Mouse (Mus musculus) hindbrain, embryonic 14.5 days (tissue): ENCODE data around the gene Birc3. TPM values are rescaled to one million over a fixed set of nuclear protein-coding genes. Genes with fewer than 3 reads are reported as not detected.

Source experiments
- ATAC-seq: fragments of 200-750 bp; cut with Nextera tagmentation; 2 replicates; pipeline ENCODE4 v1.8.0; 2017; ENCODE audit warnings: moderate number of reproducible peaks, mild to moderate bottlenecking, moderate TSS enrichment, moderate library complexity; ENCODE audit not compliant: low FRiP score
- DNase-seq: peaks from one replicate; pipeline ENCODE4 v3.0.0-alpha.2; 2015; ENCODE audit warnings: low spot score
- H3K27ac ChIP-seq: fragments of 300-500 bp; sonication (generic); 2 replicates; pipeline ENCODE4 v1.5.1; 2014; ENCODE audit warnings: mild to moderate bottlenecking, moderate library complexity
- H3K27me3 ChIP-seq: fragments of 300-500 bp; sonication (generic); 2 replicates; pipeline ENCODE4 v1.6.1; 2014; ENCODE audit warnings: mild to moderate bottlenecking, low read length, mixed read lengths; ENCODE audit not compliant: control insufficient read depth, insufficient read depth
- H3K36me3 ChIP-seq: fragments of 300-500 bp; sonication (generic); replicated peaks from 2 replicates; pipeline ENCODE4 v1.6.1; 2014; ENCODE audit not compliant: control insufficient read depth, insufficient read depth
- H3K4me1 ChIP-seq: fragments of 300-500 bp; sonication (generic); replicated peaks from 2 replicates; pipeline ENCODE4 v1.6.1; 2014; ENCODE audit warnings: antibody characterized with exemption, low read length, mixed read lengths; ENCODE audit not compliant: control insufficient read depth, insufficient read depth
- H3K4me2 ChIP-seq: fragments of 300-500 bp; sonication (generic); replicated peaks from 2 replicates; pipeline ENCODE4 v1.6.1; 2014; ENCODE audit warnings: mild to moderate bottlenecking, moderate library complexity
- H3K4me3 ChIP-seq: fragments of 300-500 bp; sonication (generic); replicated peaks from 2 replicates; pipeline ENCODE4 v1.5.1; 2014; ENCODE audit warnings: mild to moderate bottlenecking, low read length
- H3K9ac ChIP-seq: fragments of 300-500 bp; sonication (generic); 2 replicates; pipeline ENCODE4 v1.6.1; 2014
- H3K9me3 ChIP-seq: fragments of 300-500 bp; sonication (generic); 2 replicates; pipeline ENCODE4 v1.6.1; 2016; ENCODE audit warnings: low read length; ENCODE audit not compliant: control insufficient read depth
- WGBS: fragments of 180-500 bp; shearing (Covaris S2); extraction: QIAGEN DNeasy Blood & Tissue Kit; methylation state at CpG from one replicate; pipeline ENCODE4 v1.1.7; 2014; 5-methylcytosine and 5-hydroxymethylcytosine counted together
- polyA plus RNA-seq: library from polyadenylated mRNA; unstranded; fragments of >200 nt; fragmentation: Nextera tagmentation; extraction: Ambion mirVana; gene quantifications from 2 replicates; pipeline ENCODE4 v1.2.1, GENCODE M21; 2014

Gene Birc3
- polyA plus RNA-seq, 1 experiment from 2014 or later, result 1.7 TPM

- H3K36me3 ChIP-seq, result no peaks in the 10 kb centered on the region
- no peak for ATAC-seq
- WGBS, result 90% methylated on average over 8 of the region's 8 CpGs
Measured at GRCm38 (mm10) chr9:7851841-7852240, 21.1 kb downstream of the Birc3 start.

GRCm38 (mm10) chr9:7848191-7848590 lies 24.8 kb downstream of the Birc3 start:
- ATAC-seq (no peak), DNase-seq (no peak)
- Histone ChIP-seq H3K27ac (no peak overlapping the region), H3K4me1 (no peaks in the 10 kb centered on the region), H3K9me3 (no peaks in the 10 kb centered on the region), H3K9ac (no peak overlapping the region), H3K4me2 (no peak overlapping the region), H3K27me3 (no peaks in the 10 kb centered on the region), H3K36me3 (no peaks in the 10 kb centered on the region), H3K4me3 (no peak overlapping the region)
- WGBS, result 92% methylated on average over 18 of the region's 18 CpGs

More at GRCm38 (mm10) chr9:7851841-7852240, 21.1 kb downstream of the Birc3 start:
- Histone ChIP-seq H3K9me3 (no peaks in the 10 kb centered on the region), H3K4me2 (no peak overlapping the region), H3K9ac (no peak overlapping the region), H3K4me3 (no peak overlapping the region), H3K27me3 (no peaks in the 10 kb centered on the region), H3K4me1 (no peaks in the 10 kb centered on the region), H3K27ac (no peak overlapping the region)
- no peak for DNase-seq

GRCm38 (mm10) chr9:7846667-7847199 lies 26.3 kb downstream of the Birc3 start:
- no peak overlapping the region for H3K27ac ChIP-seq
- no peaks in the 10 kb centered on the region for H3K9me3 ChIP-seq
- WGBS, result 93% methylated on average over 1 of the region's 1 CpGs
- no peak overlapping the region for H3K4me2 ChIP-seq
- no peak overlapping the region for H3K9ac ChIP-seq
- DNase-seq, result no peak
- no peak for ATAC-seq
- no peaks in the 10 kb centered on the region for H3K36me3 ChIP-seq
- H3K4me3 ChIP-seq, result no peak overlapping the region
- no peaks in the 10 kb centered on the region for H3K4me1 ChIP-seq
- H3K27me3 ChIP-seq, result no peaks in the 10 kb centered on the region

GRCm38 (mm10) chr9:7845216-7845895 lies 27.6 kb downstream of the Birc3 start:
- WGBS, result 62% methylated on average over 4 of the region's 4 CpGs
- H3K27ac ChIP-seq, result no peak overlapping the region
- DNase-seq (no peak), ATAC-seq (no peak)
- no peaks in the 10 kb centered on the region for H3K4me1 ChIP-seq
- no peak overlapping the region for H3K9ac ChIP-seq
- no peaks in the 10 kb centered on the region for H3K9me3 ChIP-seq
- no peak overlapping the region for H3K4me3 ChIP-seq
- no peaks in the 10 kb centered on the region for H3K36me3 ChIP-seq
- no peaks in the 10 kb centered on the region for H3K27me3 ChIP-seq
- no peak overlapping the region for H3K4me2 ChIP-seq

GRCm38 (mm10) chr9:7841221-7841620 lies 31.8 kb downstream of the Birc3 start:
- WGBS, result 77% methylated on average over 6 of the region's 6 CpGs
- H3K27ac ChIP-seq, result no peak overlapping the region
- no peaks in the 10 kb centered on the region for H3K27me3 ChIP-seq
- H3K4me2 ChIP-seq, result no peak overlapping the region
- H3K9me3 ChIP-seq, result no peaks in the 10 kb centered on the region
- ATAC-seq (no peak), DNase-seq (no peak)
- no peak overlapping the region for H3K4me3 ChIP-seq
- no peaks in the 10 kb centered on the region for H3K36me3 ChIP-seq
- 0 out of 2 replicates have a peak, but pooled peaks cover 3% of the 10 kb centered on the region for H3K4me1 ChIP-seq
- no peak overlapping the region for H3K9ac ChIP-seq

GRCm38 (mm10) chr9:7837806-7838440 lies 35.1 kb downstream of the Birc3 start:
- Histone ChIP-seq H3K27ac (peak overlapping the region; percentile 96), H3K27me3 (no peaks in the 10 kb centered on the region), H3K4me2 (peak overlapping the region; percentile 78), H3K9me3 (no peaks in the 10 kb centered on the region), H3K4me3 (peak overlapping the region; percentile 74), H3K4me1 (peaks cover 24% of the 10 kb centered on the region), H3K9ac (peak overlapping the region; percentile 78), H3K36me3 (peaks cover 12% of the 10 kb centered on the region)
- WGBS, result 12% methylated on average over 14 of the region's 14 CpGs
- ATAC-seq (no peak), DNase-seq (peak; percentile 51)

- Histone ChIP-seq H3K27ac (peak within 1 kb of the TSS; percentile 96), H3K36me3 (peaks cover 18% of the 10 kb centered on the region), H3K27me3 (no peaks in the 10 kb centered on the region), H3K9me3 (no peaks in the 10 kb centered on the region), H3K4me1 (peaks cover 32% of the 10 kb centered on the region), H3K4me3 (peak within 1 kb of the TSS; percentile 74), H3K9ac (peak within 1 kb of the TSS; percentile 78), H3K4me2 (peak within 1 kb of the TSS; percentile 78)
- ATAC-seq (peak; percentile 98), DNase-seq (peak; percentile 98)
- WGBS, result under 1% methylated on average over 68 of the region's 68 CpGs
Measured at GRCm38 (mm10) chr9:7836905-7837805, 35.8 kb downstream of the Birc3 start, which contains the start of gene Birc2. Gene Birc2, minus strand, starts transcription at chr9:7837064.

GRCm38 (mm10) chr9:7836331-7836730 lies 36.7 kb downstream of the Birc3 start:
- Histone ChIP-seq H3K4me2 (peak overlapping the region; percentile 78), H3K4me1 (peaks cover 37% of the 10 kb centered on the region), H3K9ac (peak overlapping the region; percentile 78), H3K36me3 (peaks cover 18% of the 10 kb centered on the region), H3K9me3 (no peaks in the 10 kb centered on the region), H3K4me3 (peak overlapping the region; percentile 74), H3K27ac (peak overlapping the region; percentile 96), H3K27me3 (no peaks in the 10 kb centered on the region)
- WGBS, result under 1% methylated on average over 16 of the region's 16 CpGs
- peak; percentile 25; the same call in 1 of the 2 replicates for ATAC-seq
- peak; percentile 66 for DNase-seq

- Histone ChIP-seq H3K9me3 (no peaks in the 10 kb centered on the region), H3K27ac (no peak overlapping the region), H3K27me3 (no peaks in the 10 kb centered on the region), H3K4me1 (peaks cover 45% of the 10 kb centered on the region), H3K4me3 (no peak overlapping the region), H3K9ac (no peak overlapping the region), H3K4me2 (peak overlapping the region; percentile 78), H3K36me3 (peaks cover 18% of the 10 kb centered on the region)
- WGBS, result 89% methylated on average over 1 of the region's 1 CpGs
- ATAC-seq (no peak), DNase-seq (no peak)
Measured at GRCm38 (mm10) chr9:7835302-7835701, 37.7 kb downstream of the Birc3 start.
